Mouse (Mus musculus) thymus, adult 2 months (tissue): ENCODE data around the gene Fer.

Source experiments
- CTCF ChIP-seq: fragments of 200-500 bp; IDR thresholded peaks from 2 replicates; pipeline ENCODE4 v1.5.1; 2012; ENCODE audit warnings: mild to moderate bottlenecking, control low read depth, low read length, moderate library complexity, borderline replicate concordance; ENCODE audit not compliant: control insufficient read depth, poor library complexity, insufficient read depth; ENCODE audit errors: extremely low read depth
- POLR2A ChIP-seq: fragments of 200-500 bp; IDR thresholded peaks from 2 replicates; pipeline ENCODE4 v1.6.1; 2012; ENCODE audit warnings: mild to moderate bottlenecking, low read length, control low read depth, moderate library complexity; ENCODE audit not compliant: control insufficient read depth, poor library complexity, insufficient read depth; ENCODE audit errors: extremely low read depth

GRCm38 (mm10) chr17:63995921-63996320, 133.1 kb downstream of the Fer start:
- TF ChIP-seq CTCF (no peak), POLR2A (no peak)
